Mouse (Mus musculus) granulocyte monocyte progenitor cell, adult 5-6 weeks (primary cell): ENCODE results near the gene C030005K15Rik. TPM values are rescaled to one million over a fixed set of nuclear protein-coding genes. Genes with fewer than 3 reads are reported as not detected.
A peak's percentile ranks its signal among the peaks of the same experiment; 100 is the strongest.
"Not testable (repeated sequence)": the region's sequence is repeated elsewhere in the genome, so short reads cannot be mapped to it uniquely, and the experiment has no call there.

Experiments used
- ATAC-seq: replicated peaks from 2 replicates; pipeline ENCODE4 v1.8.0; 2016; ENCODE audit warnings: mild to moderate bottlenecking, moderate TSS enrichment, inconsistent platforms; ENCODE audit not compliant: poor library complexity, severe bottlenecking
- total RNA-seq, 2 experiments: library from RNA; stranded (forward) in 1 of 2; stranded (reverse) in 1 of 2; fragments of 200-712, 200-1000 nt in 1 of 2; fragments of >200 nt in 1 of 2; fragmentation: Nextera tagmentation in 1 of 2; gene quantifications; 2 replicates each; pipeline ENCODE4 v1.2.3; 2014 to 2017

The C030005K15Rik gene
- total RNA-seq (2014; fragmentation: Nextera tagmentation) (not detected in 2 replicates), total RNA-seq (2017) (not detected in 2 replicates)

- ATAC-seq: not testable (repeated sequence)
Measured at GRCm38 (mm10) chr10:97726655-97727054, at the start of gene C030005K15Rik. C030005K15Rik (minus strand) TSS chr10:97726755.

GRCm38 (mm10) chr10:97768171-97768749 lies 41.7 kb upstream of the C030005K15Rik start:
- no peak for ATAC-seq

GRCm38 (mm10) chr10:97753821-97754220 lies 27.3 kb upstream of the C030005K15Rik start:
- no peak for ATAC-seq

GRCm38 (mm10) chr10:97747231-97747630 lies 20.7 kb upstream of the C030005K15Rik start:
- ATAC-seq: no peak

- no peak for ATAC-seq
Measured at GRCm38 (mm10) chr10:97725929-97726328, 626 bp downstream of the C030005K15Rik start.

GRCm38 (mm10) chr10:97722709-97723108 lies 3.8 kb downstream of the C030005K15Rik start:
- no peak for ATAC-seq

GRCm38 (mm10) chr10:97720625-97721024 lies 5.9 kb downstream of the C030005K15Rik start:
- no peak for ATAC-seq

- no peak for ATAC-seq
Measured at GRCm38 (mm10) chr10:97718021-97718420, 8.5 kb downstream of the C030005K15Rik start.

- no peak for ATAC-seq
Measured at GRCm38 (mm10) chr10:97717233-97717632, 9.3 kb downstream of the C030005K15Rik start.

GRCm38 (mm10) chr10:97715289-97715906 lies 11.2 kb downstream of the C030005K15Rik start:
- no peak for ATAC-seq

GRCm38 (mm10) chr10:97714584-97714983 lies 12.0 kb downstream of the C030005K15Rik start:
- no peak for ATAC-seq

- ATAC-seq: peak; percentile 92
Measured at GRCm38 (mm10) chr10:97712687-97713086, 13.9 kb downstream of the C030005K15Rik start.

- peak; percentile 70 for ATAC-seq
Measured at GRCm38 (mm10) chr10:97704562-97704961, 22.0 kb downstream of the C030005K15Rik start.

GRCm38 (mm10) chr10:97702321-97702720 lies 24.2 kb downstream of the C030005K15Rik start:
- ATAC-seq: no peak

- ATAC-seq: no peak
Measured at GRCm38 (mm10) chr10:97693398-97694135, 33.0 kb downstream of the C030005K15Rik start.

- no peak for ATAC-seq
Measured at GRCm38 (mm10) chr10:97692913-97693312, 33.6 kb downstream of the C030005K15Rik start, which contains the start of gene Ccer1. Ccer1 (plus strand) TSS chr10:97693059.

- no peak for ATAC-seq
Measured at GRCm38 (mm10) chr10:97689425-97689824, 37.1 kb downstream of the C030005K15Rik start.

GRCm38 (mm10) chr10:97687198-97687597 lies 39.4 kb downstream of the C030005K15Rik start:
- no peak for ATAC-seq

GRCm38 (mm10) chr10:97682981-97683380 lies 43.6 kb downstream of the C030005K15Rik start:
- no peak for ATAC-seq
